ENCODE assay signal across 8 mouse cellular contexts in genomic region chr10:80131316-80131951, GRCm38 (mm10). TPM values are rescaled to one million over a fixed set of nuclear protein-coding genes. Genes with fewer than 3 reads are reported as not detected.
A peak's percentile ranks its signal among the peaks of the same experiment; 100 is the strongest.
DNase-seq lines count a peak whose midpoint lies in the region; ATAC-seq and TF ChIP-seq lines count a peak whose summit lies in the region.

No protein-coding gene starts in this region.

- H3K9me3 ChIP-seq in hindbrain, embryonic 12.5 days (replicated peaks), result no peaks in the 10 kb centered on the region
- H3K9me3 ChIP-seq in midbrain, embryonic 10.5 days (replicated peaks), result no peaks in the 10 kb centered on the region

- peak overlapping the region; percentile 38 for H3K4me2 ChIP-seq in hindbrain, embryonic 12.5 days (replicated peaks)

- WGBS in hindbrain, embryonic 12.5 days, result 13% methylated on average over 55 of the region's 55 CpGs
- WGBS in midbrain, embryonic 10.5 days, result 14% methylated on average over 55 of the region's 55 CpGs
- WGBS in lung, adult 2 months, result 52% methylated on average over 55 of the region's 55 CpGs

- ATAC-seq in hindbrain, embryonic 12.5 days (ENCODE audit: low FRiP score), result 0 out of 2 replicates have a peak, but pooled peaks have one; percentile 38
- no peak for ATAC-seq in activated CD4-positive, CD25-positive, alpha-beta regulatory T cell, adult 4 months

- H3K9ac ChIP-seq in hindbrain, embryonic 12.5 days, result peak overlapping the region; percentile 15; the same call in 1 of the 2 replicates

- peak; percentile 26 for DNase-seq in gastrocnemius, adult 2 months
- DNase-seq in gastrocnemius, postnatal 4 days (ENCODE audit: low spot score in 2 of 2), result no peak
- DNase-seq in thymus, postnatal 0 days (ENCODE audit: low spot score), result peak; percentile 30
- no peak for DNase-seq in thymus, postnatal 14 days
- peak; percentile 62 for DNase-seq in midbrain, embryonic 10.5 days (ENCODE audit: low spot score)
- no peak for DNase-seq in lung, adult 2 months

- peaks cover 32% of the 10 kb centered on the region for H3K27me3 ChIP-seq in hindbrain, embryonic 12.5 days
- H3K27me3 ChIP-seq in midbrain, embryonic 10.5 days (ENCODE audit: low read depth, poor library complexity, severe bottlenecking), result peaks cover 68% of the 10 kb centered on the region

- peaks cover 20% of the 10 kb centered on the region for H3K4me1 ChIP-seq in hindbrain, embryonic 12.5 days
- H3K4me1 ChIP-seq in midbrain, embryonic 10.5 days, result peaks cover 29% of the 10 kb centered on the region
- no peaks in the 10 kb centered on the region for H3K4me1 ChIP-seq in lung, adult 2 months (ENCODE audit: control insufficient read depth, insufficient read depth, low read length)

- TF ChIP-seq POLR2A in lung, adult 2 months (IDR thresholded peaks at IDR 0.05; ENCODE audit: borderline replicate concordance, extremely low read depth, low read depth, low read length), result no peak

- intact Hi-C loops in gastrocnemius, adult 2 months (cut with DNase I), result loop anchor here (5.0 kb wide), 1 partner anchor 99 kb away; no protein-coding TSS in a partner anchor

- TF ChIP-seq CTCF in gastrocnemius, adult 2 months (IDR thresholded peaks at IDR 0.05), result no peak
- no peak for TF ChIP-seq CTCF in lung, adult 2 months (IDR thresholded peaks at IDR 0.05; ENCODE audit: insufficient read depth, low read length)

- H3K27ac ChIP-seq in gastrocnemius, adult 2 months, result no peak overlapping the region
- H3K27ac ChIP-seq in hindbrain, embryonic 12.5 days, result no peak overlapping the region
- H3K27ac ChIP-seq in midbrain, embryonic 10.5 days (replicated peaks), result peak overlapping the region; percentile 66

- peaks cover 93% of the 10 kb centered on the region for H3K36me3 ChIP-seq in hindbrain, embryonic 12.5 days
- H3K36me3 ChIP-seq in midbrain, embryonic 10.5 days, result peaks cover 100% of the 10 kb centered on the region

- no peak overlapping the region for H3K4me3 ChIP-seq in gastrocnemius, adult 2 months
- H3K4me3 ChIP-seq in hindbrain, embryonic 12.5 days, result peak overlapping the region; percentile 16
- peak overlapping the region; percentile 41 for H3K4me3 ChIP-seq in midbrain, embryonic 10.5 days
- H3K4me3 ChIP-seq in lung, adult 2 months (replicated peaks; ENCODE audit: extremely low read depth, low read depth, low read length), result no peak overlapping the region

RNA-seq across cellular contexts. Expression of gene Atp5d, which starts 7.0 kb away (rescaled TPM):
- 100 to 1,000 TPM; 535 to 725 TPM for total RNA-seq in gastrocnemius, adult 2 months (2021)
- 100 to 1,000 TPM; 522 to 564 TPM for total RNA-seq in gastrocnemius, postnatal 4 days (2021)
- 588 TPM in 2 replicates for polyA plus RNA-seq in thymus, postnatal 0 days (2015; fragmentation: Nextera tagmentation; extraction: Ambion mirVana)
- 351 and 385 TPM in 2 replicates for polyA plus RNA-seq in hindbrain, embryonic 12.5 days (2016; fragmentation: Nextera tagmentation; extraction: Ambion mirVana)
- 463 and 481 TPM in 2 replicates for polyA plus RNA-seq in midbrain, embryonic 10.5 days (2016; fragmentation: Nextera tagmentation; extraction: Ambion mirVana)
- polyA plus RNA-seq in activated CD4-positive, CD25-positive, alpha-beta regulatory T cell, adult 4 months (2017; shearing (Covaris generic)), result 100 to 1,000 TPM; 338 to 428 TPM
- 709 and 1,054 TPM in 2 replicates for polyA plus RNA-seq in lung, adult 2 months (2012; rRNA removed)

RNA-seq across cellular contexts. Expression of gene Cbarp, which starts 9.2 kb away (rescaled TPM):
- 1 to 10 TPM; 1.8 to 2.3 TPM for total RNA-seq in gastrocnemius, adult 2 months (2021)
- 1 to 10 TPM; 2.2 to 2.7 TPM for total RNA-seq in gastrocnemius, postnatal 4 days (2021)
- 3.5 and 4.3 TPM in 2 replicates for polyA plus RNA-seq in thymus, postnatal 0 days (2015; fragmentation: Nextera tagmentation; extraction: Ambion mirVana)
- 18.4 and 22.3 TPM in 2 replicates for polyA plus RNA-seq in hindbrain, embryonic 12.5 days (2016; fragmentation: Nextera tagmentation; extraction: Ambion mirVana)
- 7.8 and 9.3 TPM in 2 replicates for polyA plus RNA-seq in midbrain, embryonic 10.5 days (2016; fragmentation: Nextera tagmentation; extraction: Ambion mirVana)
- under 1 TPM; 0.74 to 0.96 TPM for polyA plus RNA-seq in activated CD4-positive, CD25-positive, alpha-beta regulatory T cell, adult 4 months (2017; shearing (Covaris generic))
- polyA plus RNA-seq in lung, adult 2 months (2012; rRNA removed), result 29.9 and 31.5 TPM in 2 replicates

RNA-seq across cellular contexts. Expression of gene Stk11, which starts 15.8 kb away (rescaled TPM):
- 100 to 1,000 TPM; 144 to 153 TPM for total RNA-seq in gastrocnemius, adult 2 months (2021)
- 100 to 1,000 TPM; 116 to 125 TPM for total RNA-seq in gastrocnemius, postnatal 4 days (2021)
- 18.2 and 23.2 TPM in 2 replicates for polyA plus RNA-seq in thymus, postnatal 0 days (2015; fragmentation: Nextera tagmentation; extraction: Ambion mirVana)
- 13.1 and 16.1 TPM in 2 replicates for polyA plus RNA-seq in hindbrain, embryonic 12.5 days (2016; fragmentation: Nextera tagmentation; extraction: Ambion mirVana)
- 18.0 and 19.7 TPM in 2 replicates for polyA plus RNA-seq in midbrain, embryonic 10.5 days (2016; fragmentation: Nextera tagmentation; extraction: Ambion mirVana)
- polyA plus RNA-seq in activated CD4-positive, CD25-positive, alpha-beta regulatory T cell, adult 4 months (2017; shearing (Covaris generic)), result 10 to 100 TPM; 22.1 to 25.4 TPM
- 161 and 168 TPM in 2 replicates for polyA plus RNA-seq in lung, adult 2 months (2012; rRNA removed)

RNA-seq across cellular contexts. Expression of gene Midn, which starts 16.6 kb away (rescaled TPM):
- 10 to 100 TPM; 34.3 to 39.8 TPM for total RNA-seq in gastrocnemius, adult 2 months (2021)
- 10 to 100 TPM; 67.7 to 74.0 TPM for total RNA-seq in gastrocnemius, postnatal 4 days (2021)
- polyA plus RNA-seq in thymus, postnatal 0 days (2015; fragmentation: Nextera tagmentation; extraction: Ambion mirVana), result 13.1 and 18.8 TPM in 2 replicates
- polyA plus RNA-seq in hindbrain, embryonic 12.5 days (2016; fragmentation: Nextera tagmentation; extraction: Ambion mirVana), result 42.1 and 54.5 TPM in 2 replicates
- polyA plus RNA-seq in midbrain, embryonic 10.5 days (2016; fragmentation: Nextera tagmentation; extraction: Ambion mirVana), result 17.8 and 19.7 TPM in 2 replicates
- polyA plus RNA-seq in activated CD4-positive, CD25-positive, alpha-beta regulatory T cell, adult 4 months (2017; shearing (Covaris generic)), result 1 to 10 TPM; 7.3 to 9.2 TPM
- polyA plus RNA-seq in lung, adult 2 months (2012; rRNA removed), result 110 and 150 TPM in 2 replicates

RNA-seq across cellular contexts. Expression of gene Sbno2, which starts 26.1 kb away (rescaled TPM):
- 1 to 10 TPM; 6.2 to 7.1 TPM for total RNA-seq in gastrocnemius, adult 2 months (2021)
- 10 to 100 TPM; 13.0 to 13.6 TPM for total RNA-seq in gastrocnemius, postnatal 4 days (2021)
- 18.3 and 19.7 TPM in 2 replicates for polyA plus RNA-seq in thymus, postnatal 0 days (2015; fragmentation: Nextera tagmentation; extraction: Ambion mirVana)
- 15.1 TPM in 2 replicates for polyA plus RNA-seq in hindbrain, embryonic 12.5 days (2016; fragmentation: Nextera tagmentation; extraction: Ambion mirVana)
- 15.0 and 15.2 TPM in 2 replicates for polyA plus RNA-seq in midbrain, embryonic 10.5 days (2016; fragmentation: Nextera tagmentation; extraction: Ambion mirVana)
- polyA plus RNA-seq in activated CD4-positive, CD25-positive, alpha-beta regulatory T cell, adult 4 months (2017; shearing (Covaris generic)), result 10 to 100 TPM; 26.8 to 32.5 TPM
- 83.7 and 85.8 TPM in 2 replicates for polyA plus RNA-seq in lung, adult 2 months (2012; rRNA removed)

Comparison
In these comparisons a context has a peak if more than half of its experiments do, and no peak if none do; other contexts are left out.
1. DNase-seq: peak in gastrocnemius, adult 2 months (single experiment), thymus, postnatal 0 days (single experiment) and midbrain, embryonic 10.5 days (single experiment); none in gastrocnemius, postnatal 4 days (0 of 2), thymus, postnatal 14 days (single experiment) and lung, adult 2 months (single experiment).
2. H3K4me3 ChIP-seq: peak in hindbrain, embryonic 12.5 days (single experiment) and midbrain, embryonic 10.5 days (single experiment); none in gastrocnemius, adult 2 months (single experiment) and lung, adult 2 months (single experiment).